Mouse (Mus musculus) frontal cortex, postnatal 36 days (tissue): ENCODE results near the gene B3galt5.
A peak's percentile ranks its signal among the peaks of the same experiment; 100 is the strongest.
"Not testable (repeated sequence)": the region's sequence is repeated elsewhere in the genome, so short reads cannot be mapped to it uniquely, and the experiment has no call there.

ENCODE experiments used
- DNase-seq, 2 experiments: peaks; one replicate each; pipeline ENCODE4 v3.0.0; 2022; ENCODE audit warnings: low spot score in 2 of 2

Gene B3galt5

DNA sequence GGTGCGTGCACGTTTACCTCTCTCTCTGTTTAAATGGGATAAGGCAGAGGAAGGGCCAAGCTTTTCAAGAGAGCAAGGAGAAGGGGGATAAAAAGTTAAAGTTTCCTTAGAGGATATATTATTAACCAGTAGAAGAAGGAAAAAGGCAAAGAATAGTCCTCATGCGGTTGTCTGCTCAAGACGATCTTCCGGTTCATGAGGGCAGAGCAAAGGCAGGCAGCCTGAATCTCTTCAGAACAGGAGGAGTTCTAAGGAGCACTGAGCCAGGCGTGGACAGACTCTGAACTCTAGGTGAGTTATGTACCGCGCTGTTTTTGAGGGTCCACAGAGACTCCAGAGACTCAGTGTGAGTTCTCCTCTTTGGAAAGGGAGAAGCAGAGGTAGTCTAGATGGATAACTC, 22.8 kb downstream of the B3galt5 start:
- no peak for DNase-seq

DNA sequence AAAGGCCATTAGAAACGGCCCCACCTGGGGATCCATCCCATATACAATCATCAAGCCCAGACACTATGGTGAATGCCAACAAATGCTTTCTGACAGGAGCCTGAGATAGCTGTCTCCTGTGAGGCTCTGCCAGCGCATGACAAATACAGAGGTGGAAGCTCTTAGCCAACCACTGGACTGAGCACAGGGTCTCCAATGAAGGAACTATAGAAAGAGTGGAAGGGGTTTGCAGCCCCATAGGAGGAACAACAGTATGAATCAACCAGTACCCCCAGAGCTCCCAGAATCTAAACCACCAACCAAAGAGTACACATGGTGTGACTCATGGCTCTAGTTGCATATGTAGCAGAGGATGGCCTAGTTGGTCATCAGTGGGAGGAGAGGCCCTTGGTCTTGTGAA, 36.1 kb downstream of the B3galt5 start:
- DNase-seq = no peak

DNA sequence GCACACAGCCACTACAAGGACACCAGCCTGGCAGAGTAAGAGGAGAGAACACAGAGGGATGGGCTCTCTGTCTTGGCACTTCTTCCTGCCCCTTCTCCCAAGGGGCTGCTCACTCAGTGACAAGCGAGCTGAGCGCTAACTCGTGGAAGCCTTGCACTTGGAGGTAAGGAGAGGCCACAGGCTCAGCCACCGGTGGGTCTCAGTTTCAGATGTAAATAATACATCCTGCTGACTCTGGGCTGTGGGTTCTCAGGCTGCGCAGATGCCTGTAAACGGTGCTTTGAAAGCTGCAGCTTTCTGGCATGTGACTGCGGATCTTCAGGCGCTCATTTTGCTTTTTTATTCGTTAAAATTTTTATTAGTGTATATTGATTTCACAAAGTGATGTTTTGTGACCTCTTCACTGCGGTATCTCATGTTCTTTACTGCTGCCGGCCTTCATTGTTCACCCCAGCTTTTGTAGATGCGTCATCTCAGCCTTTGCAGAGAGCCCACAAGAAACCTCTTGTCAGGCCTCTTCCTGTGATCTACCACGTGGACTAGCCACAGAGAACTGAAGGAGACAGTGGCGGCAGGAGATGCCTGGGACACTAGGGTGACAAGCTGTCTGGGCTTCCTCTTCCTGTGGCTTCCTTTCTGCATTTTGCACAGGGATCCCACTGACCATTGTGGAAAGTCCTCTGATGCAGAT, 37.5 kb downstream of the B3galt5 start:
- no peak for DNase-seq

DNA sequence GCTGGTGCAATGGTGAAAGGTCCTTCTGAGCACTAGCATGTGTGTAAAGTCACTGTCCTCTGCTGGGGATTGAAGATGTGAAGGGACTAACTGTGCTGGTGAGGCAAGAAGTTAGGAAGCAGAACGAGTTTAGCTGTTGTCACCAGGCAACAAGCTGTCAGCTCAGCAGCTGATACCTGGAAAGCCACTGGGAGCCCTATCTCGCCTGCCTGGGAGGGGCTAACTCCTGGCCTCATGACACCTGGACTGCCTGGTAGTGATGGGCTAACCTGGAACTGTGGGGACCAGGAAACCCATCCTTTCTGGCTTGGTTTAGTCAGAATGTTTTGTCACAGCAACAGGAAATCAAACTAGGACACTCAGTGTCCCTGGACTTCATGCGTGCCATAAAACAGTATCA, 41.0 kb downstream of the B3galt5 start:
- DNase-seq = no peak

- DNase-seq = peak in 1 of 2 experiments; percentile 16
These were observed 43.1 kb downstream of the B3galt5 start for GRCm38 (mm10) chr16:96278491-96279224.

DNA sequence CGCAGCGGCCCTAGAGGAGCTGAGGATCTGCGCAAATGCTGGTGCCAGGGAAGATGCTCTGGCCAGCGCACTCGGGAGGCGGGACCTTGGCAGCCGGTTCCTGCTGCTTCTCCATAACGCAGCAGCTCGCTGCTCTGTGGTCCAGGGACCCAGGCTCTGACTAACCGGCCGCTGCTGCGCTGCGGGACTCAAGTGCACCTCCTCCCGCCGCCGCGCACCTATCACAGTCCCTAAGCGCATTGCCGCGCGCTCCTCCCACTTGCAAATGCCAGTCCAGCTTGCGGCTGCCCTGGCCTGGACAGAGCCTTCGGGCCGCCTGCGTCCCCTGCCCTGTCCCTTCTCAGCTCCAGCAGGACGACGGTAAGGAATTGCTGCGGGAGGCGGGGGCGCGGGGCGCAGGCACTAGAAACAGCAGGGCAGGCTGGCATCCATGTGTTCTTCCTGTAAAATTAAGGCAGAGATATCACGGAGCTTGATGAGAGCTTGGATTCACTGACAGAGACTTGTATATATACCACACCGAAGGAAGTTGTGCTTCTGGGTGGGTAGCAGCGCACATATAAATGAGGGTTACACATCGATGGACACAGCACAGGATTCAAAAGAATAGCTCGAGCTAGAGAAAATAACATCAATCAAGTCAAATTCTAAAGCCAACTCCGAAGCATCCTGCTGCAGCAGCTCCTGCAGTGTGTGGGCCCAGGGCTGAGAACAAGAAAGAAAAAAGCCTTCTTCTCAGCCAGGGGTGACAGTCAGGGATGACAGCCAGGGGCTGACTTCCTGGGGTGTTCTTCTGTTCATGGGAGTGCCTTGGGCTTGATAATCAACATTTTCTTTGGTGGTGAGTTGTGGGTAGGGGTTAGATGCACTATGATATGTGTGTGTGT, 45.4 kb downstream of the B3galt5 start:
- DNase-seq = peak; percentile 46 to 52

DNA sequence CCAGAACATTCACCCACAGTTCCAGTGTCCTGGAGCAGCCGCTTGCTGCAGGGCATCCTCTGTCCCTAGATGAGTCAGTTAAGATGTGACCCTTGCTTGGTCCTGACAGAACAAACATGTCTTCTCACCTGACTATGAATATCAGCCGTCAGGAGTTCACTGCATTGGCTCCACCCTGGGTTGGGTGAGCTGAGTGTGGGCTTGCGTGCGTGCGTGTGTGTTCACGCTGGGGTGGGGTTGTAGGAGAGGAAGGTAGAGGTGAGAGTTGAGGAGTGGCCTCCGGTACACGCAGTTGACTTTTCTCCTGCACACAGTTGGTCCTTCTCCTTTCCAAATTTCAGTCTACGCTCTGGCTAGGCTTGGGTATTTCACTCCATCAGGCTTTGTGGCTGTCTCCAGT, 47.0 kb downstream of the B3galt5 start:
- no peak for DNase-seq

DNA sequence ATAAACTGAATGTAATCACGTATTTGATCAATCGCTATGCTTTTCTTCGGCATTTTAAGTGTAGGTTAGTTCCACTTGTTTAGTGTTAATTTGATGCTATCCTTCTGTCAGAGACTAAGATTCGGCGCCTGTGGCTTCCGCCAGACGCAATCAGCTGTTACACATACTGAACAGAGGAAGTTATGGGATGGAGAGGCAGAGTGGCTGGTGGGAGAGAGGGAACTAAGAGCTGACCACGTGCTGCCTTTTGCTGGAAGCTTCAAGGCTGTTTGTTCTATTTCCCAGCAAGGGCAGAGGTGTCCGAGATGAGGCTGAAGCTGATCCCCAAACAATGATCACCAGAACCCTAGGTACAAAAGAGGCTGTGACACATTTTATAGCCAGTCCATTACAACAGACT, 56.3 kb downstream of the B3galt5 start:
- no peak for DNase-seq

DNA sequence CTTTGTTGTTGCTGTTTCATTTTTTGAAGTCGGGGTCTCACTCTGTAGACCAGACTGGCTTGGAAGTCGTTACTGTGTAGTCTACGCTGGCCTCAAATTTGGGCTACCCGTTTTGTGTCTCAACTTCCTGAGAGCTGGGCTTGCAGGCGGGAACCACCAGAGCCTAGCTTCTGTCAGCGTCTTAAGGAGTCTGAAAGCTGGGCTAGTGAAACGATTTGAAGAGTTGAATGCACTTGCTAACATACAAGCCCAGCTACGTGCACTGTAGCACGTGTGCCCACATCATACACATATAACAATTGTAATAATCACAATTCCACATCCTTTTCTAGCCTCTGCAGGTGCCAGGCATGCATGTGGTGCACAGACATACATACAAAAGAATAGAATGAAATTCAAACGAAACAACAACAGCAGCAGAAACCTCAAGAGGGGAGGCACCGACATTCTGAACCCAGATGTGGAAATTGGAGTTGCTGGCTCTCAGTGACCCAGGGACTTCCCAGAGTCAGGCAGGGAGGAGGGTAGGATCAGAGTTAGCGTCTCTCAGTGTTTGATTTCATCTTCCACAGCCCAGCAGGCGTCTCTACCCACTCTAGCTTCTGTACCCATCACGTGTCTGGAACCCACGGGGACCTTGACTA, 57.1 kb downstream of the B3galt5 start:
- DNase-seq = no peak

GRCm38 (mm10) chr16:96298075-96298474, 62.5 kb downstream of the B3galt5 start:
- DNase-seq = no peak

DNA sequence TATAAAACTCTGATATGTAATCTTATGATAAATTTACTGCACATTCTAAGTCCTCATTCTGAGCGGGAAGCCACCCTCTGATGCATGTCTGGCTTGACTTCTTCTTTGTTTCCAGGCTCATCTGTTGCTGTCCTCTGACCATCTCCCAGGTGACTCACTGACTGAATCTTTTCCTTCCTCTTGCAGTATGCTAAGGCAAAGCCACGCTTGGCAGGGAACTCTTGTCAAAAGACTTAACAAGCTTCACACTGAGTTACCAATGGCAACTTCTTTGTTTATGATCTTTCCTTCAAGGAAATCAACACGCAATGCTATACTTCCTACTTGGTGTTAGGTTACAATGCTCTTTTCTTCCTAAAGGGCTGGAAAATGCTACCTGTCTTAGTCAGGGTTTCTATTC, 63.0 kb downstream of the B3galt5 start:
- DNase-seq = no peak

- DNase-seq = no peak
These were observed 67.8 kb downstream of the B3galt5 start for GRCm38 (mm10) chr16:96303356-96303755.

DNA sequence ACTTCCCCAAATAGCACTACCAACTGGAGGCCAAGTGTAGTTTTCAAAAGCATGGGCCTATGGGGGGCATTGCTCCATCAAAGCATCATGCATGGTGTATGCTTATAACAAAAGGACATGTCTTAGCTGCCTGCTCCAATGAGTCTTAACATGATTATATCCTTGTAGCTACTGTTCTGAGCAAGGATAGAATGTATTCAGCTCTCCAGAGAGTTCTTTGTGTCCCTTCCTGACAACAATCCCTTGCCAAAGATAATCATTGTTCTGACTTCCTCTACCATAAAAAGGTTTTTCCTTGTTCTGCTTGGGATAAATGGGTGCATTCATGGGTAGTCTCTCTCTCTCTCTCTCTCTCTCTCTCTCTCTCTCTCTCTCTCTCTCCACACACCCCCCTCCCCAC, 68.8 kb downstream of the B3galt5 start:
- DNase-seq = no peak

DNA sequence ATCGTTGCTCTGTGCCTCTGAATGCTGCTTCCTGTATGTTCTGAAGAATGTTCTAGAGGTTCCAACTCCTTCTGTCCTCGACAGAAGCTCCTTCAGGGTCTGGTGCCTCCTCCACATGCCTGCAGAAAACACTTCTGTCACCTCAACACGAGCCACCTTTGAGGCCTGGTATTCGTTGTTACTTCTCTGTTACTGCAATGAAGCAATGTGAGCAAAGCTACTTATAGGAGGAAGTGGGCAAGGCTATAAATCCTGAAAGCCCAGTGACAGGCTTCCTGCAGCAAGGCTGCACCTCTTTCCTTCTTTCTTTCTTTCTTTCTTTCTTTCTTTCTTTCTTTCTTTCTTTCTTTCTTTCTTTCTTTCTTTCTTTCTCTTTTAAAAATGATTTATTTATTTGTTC, 71.3 kb downstream of the B3galt5 start:
- DNase-seq = no peak

- no peak for DNase-seq
These were observed 82.2 kb downstream of the B3galt5 start for GRCm38 (mm10) chr16:96317803-96318202.

DNA sequence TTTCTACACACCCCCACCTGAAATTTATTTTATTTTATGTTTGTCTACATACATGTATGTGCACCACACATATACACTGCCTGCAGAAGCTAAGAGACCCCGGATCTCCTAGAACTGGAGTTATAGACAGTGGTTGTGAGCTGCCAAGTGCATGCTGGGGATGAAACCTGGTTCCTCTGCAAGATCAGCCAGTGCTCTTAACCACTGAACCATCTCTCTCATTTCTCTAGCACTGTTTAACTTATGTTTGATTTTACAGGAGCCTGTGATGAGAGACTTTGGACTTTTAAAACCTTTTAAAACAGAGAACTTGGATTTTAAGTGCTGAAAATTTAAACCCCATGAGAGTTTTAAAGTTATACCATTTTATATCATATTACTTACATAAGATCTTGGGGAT, 87.1 kb downstream of the B3galt5 start:
- DNase-seq = no peak

GRCm38 (mm10) chr16:96323166-96323565, 87.6 kb downstream of the B3galt5 start:
- DNase-seq = no peak

GRCm38 (mm10) chr16:96326110-96326999, 90.8 kb downstream of the B3galt5 start:
- DNase-seq = peak in 1 of 2 experiments; percentile 36

GRCm38 (mm10) chr16:96327251-96327650, 91.7 kb downstream of the B3galt5 start:
- DNase-seq = not testable (repeated sequence)

DNA sequence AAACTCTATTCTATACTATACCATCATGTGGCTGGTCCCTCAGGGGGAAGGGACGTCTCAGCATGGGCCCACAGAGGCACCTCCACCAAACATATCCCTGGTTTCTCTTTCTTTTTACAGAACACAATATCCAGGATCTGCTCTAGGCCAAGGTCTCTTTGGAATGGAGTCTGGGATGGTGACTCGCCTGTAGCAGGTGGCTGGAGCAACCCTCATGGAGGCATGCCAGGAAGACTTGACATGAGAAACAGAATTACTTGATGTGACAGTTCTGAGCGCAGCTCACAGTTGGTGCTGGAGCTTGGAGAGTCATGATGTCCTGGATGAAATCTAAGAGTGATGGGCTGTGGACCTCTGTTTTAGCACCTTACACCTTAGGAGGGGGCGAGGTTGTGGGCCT, 104.0 kb downstream of the B3galt5 start:
- no peak for DNase-seq

DNA sequence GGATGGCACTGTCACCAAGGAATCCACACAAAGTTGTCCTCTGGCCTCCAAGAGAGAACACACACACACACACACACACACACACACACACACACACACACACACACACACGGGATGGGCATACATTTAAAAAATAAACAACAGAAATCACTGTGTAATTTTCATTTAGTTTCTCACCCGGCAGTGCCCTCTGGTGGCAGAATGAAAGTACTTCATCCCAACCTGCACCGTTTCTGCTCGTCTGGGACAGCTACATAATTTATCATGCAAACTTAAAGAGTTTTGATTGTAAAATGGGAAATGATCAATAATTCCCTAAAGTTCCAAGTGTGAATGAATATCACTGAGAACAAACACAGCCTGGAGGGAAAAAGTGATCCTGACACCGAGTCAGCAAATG, 105.7 kb downstream of the B3galt5 start:
- DNase-seq = peak; percentile 55 to 62
